Mouse (Mus musculus) retina, postnatal 1 day (tissue): ENCODE data around the gene C1qb.

Source experiments
- DNase-seq: peaks from one replicate; pipeline ENCODE4 v3.0.0-alpha.2; 2012

The C1qb gene

DNA sequence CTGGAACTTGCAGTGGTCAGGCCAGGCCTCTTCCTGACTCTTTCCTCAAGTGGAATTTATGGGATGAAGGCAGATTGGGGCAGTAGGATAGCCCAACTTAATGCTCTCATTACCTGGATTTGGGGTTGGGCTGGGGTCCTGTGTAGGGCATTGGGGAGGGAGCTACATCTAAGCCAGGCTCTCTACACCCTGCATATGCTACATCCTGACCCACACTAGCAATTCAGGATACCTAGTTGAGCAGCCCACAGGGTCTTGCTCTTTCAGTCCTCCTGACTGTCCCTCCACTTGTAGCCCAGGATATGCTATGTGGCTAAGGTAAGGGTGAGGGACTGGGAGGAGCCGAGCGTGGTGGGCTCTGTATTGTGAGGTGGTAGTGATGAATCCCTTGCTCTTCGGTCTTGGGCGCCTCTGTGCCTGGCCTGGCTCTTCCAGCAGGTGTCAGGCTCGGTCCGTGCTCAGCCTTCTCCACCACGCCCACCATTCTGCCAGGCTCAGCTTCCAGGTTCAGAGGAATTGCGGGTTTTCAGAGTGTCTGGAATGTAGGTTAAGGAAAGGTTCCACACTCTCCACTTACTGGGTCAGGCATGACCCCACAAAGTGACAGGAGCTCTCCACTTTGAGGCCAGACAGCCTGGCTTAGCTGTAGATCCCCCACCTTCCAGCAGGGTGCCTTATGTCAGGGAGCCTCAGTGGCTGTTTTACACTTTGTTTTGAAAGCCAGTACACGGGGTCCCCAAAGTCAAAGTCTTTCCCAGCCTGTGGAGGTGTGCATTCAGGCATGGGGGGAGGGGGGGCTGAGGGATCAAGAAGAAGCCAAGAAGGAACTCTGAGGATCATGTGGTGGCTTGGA lies 7.9 kb upstream of the C1qb start:
- DNase-seq: peak; percentile 70

DNA sequence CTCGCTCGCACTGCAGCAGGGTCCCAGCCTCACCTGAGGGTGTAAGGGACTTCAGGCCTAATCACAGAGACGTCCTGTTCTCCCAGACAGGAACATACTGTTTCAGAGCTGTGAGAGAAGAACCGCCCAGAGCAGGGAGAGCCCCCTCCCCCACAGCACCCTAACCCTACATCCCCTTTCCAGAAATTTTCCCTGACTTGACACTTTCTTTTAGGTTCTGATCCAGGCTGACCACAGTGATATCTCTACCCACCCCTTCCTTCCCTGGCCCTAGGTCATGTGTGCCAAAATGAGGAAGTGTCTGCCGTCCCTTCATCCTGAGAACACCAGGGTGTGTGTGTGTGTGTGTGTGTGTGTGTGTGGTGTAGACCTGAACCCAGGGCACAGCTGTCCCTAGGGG lies 6.8 kb upstream of the C1qb start, which contains the start of gene C1qc:
Gene C1qc (minus strand): TSS at position 255 of the 400 bp plus-strand sequence.
- DNase-seq: no peak

DNA sequence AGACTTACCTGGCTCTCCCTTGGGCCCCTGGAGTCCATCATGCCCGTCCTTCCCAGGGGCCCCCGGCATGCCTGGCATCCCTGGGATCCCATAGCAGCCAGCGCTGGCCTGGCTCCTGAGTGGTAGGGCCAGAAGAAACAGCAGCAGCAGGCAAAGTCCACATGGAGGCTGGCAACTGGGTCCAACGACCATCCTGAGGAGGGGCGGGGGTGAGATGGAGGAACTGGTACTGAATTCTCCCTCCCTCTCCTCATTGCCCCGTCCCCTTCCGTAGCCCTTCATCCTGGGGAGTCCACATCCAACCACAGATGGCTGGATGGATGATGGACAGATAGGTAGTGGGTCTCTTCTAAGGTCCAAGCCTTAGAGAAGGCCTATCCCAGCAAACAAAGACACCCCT lies 6.4 kb upstream of the C1qb start:
- DNase-seq: no peak

DNA sequence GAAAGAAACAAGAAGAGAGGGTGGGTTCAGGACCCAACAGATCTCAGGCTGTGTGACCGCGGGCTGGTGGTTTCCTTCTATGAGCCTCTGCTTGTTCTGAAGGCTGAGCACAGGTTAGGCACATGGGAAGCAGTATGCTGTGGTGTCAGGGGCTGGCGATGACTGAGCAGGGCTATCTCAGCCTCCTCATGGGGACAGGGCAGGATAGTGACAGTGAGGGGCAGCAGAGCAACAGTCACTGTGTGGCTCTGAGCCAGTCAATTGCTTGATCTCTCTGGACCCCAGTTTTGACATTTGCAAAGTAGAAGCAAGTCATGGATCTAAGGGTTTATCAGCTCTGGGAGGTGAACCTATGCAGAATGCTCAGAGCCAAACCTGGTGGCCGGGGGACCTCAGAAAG lies 5.1 kb upstream of the C1qb start:
- no peak for DNase-seq

DNA sequence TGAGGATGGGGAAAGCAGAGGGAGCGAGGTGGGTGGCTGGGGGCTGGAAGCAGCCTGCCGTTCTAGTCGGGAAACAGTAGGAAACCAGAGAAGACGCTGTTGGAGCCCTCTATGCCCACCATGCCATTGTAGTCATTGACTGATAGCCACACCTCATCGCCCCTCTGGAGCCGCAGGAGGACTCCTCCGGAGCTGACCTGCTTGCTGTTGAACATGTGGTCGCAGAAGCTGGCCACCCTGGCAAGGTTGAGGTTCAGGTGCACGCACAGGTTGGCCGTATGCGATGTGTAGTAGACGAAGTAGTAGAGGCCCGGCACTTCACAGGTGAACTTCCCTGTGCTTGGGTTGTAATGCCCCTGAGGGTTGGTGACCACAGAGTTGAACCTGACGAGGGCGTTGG lies 4.0 kb upstream of the C1qb start:
- no peak for DNase-seq

DNA sequence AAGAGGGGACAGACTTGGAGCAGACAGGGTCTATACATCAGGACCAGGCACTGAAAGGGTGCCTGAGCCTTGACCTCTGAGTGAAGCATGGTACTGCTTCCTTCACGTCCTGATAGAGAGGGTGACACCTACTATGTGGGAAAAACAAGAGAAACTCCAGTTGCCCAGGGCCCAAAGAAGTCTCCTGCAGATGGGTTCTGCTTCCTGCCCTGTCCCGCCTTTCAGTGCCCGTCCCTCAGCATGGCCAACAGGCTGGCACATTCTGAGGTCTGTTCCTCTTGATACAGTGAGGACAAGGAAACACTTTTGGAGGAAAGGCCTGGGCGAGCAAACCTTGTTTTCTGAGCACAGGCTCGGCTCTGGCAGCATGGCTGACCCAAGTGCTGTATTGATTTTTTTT lies 1.7 kb upstream of the C1qb start:
- DNase-seq: no peak

DNA sequence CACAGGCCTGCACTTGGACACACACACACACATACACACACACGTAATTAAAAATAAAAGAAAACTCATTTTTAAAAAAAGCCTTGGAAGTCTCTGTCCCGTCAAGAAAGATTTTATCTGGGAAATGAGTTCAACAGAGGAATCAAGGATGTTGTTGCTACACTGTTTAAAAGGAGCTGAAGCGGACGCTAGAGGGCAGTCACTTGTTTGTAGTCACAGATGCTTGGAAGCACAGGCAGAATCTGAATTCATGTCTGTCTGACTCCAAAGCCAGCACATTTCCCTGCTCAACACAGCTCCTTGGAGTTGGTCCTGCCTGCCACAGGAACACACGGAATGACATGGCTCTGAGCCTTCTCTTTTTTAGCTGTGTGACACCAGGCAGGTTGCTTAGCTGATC lies 7.4 kb downstream of the C1qb start:
- peak; percentile 38 for DNase-seq

DNA sequence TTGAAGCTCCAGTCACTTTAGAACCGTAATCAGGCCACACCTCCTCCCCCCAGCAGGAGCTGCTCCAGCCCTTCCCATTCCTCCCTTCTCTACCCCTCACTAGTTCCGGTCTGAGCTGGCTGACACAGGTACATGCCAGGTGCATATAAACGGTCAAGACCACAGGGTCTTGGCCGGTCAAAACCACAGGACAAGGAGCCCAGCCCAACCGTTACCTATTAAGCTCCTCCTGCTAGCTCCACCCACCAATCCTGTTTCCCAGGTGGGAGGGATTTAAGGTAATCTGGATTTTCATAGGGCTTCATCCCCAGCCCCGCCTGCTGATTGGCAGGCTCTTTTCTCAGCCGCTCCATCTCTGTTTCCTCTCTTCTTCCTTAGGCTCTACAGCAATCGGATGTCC lies 7.8 kb downstream of the C1qb start:
- peak; percentile 54 for DNase-seq

DNA sequence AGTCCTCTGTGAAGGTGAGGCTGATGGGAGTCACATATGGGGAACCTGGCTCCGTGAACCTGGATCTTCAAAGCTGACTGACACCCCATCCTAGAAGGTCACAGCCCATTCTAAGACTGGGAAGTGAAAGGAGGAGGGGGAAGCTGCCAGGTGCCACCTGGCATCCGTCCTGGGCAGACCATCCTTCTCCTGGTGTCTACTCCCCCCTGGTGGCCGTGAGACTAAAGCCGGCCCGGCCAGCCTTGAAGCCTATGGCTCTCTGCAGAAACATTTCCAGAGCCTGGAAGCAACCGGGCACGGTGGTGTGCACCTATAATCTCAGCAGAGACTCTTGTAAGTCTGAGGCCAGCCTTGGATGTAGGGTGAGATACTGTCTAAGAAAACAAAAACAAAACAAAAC lies 9.0 kb downstream of the C1qb start:
- DNase-seq: peak; percentile 79

DNA sequence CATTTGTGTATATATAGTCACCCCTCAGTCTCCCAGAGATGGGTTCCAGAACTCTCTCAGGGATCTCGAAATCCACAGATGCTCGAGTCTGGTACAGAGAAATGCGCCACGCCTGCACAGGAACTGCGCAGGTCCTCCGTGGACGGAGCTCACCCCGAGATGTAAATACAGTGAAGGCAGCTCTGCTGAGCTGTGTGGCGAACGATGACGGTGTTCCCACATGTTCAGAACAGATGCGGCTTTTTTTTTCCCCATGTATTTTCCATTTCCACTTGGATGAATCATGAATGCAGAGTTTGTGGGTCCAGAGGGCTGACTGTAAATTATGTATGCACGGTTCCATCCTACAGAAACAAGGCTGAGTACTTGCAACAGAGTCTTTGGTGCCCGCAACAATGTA lies 11.0 kb downstream of the C1qb start:
- DNase-seq: no peak

DNA sequence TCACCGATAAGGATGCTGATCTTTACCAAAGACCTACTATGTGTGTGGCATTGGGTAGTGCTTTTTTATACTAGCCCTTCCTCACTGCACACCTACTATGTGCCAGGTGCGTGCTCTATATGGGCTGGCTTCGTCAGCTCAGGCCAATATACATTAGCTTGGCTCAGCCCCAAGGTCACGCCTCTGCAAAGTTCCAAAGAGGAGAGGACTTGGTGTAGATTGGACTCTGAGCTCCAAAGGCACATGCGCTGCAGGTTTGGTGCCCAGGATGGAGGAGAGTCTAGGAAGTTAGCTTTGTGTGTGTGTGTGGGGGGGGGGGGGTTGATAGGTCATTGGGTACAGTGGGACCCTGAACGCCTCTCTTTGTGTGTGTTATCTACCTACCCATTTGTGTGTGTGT lies 17.6 kb downstream of the C1qb start:
- no peak for DNase-seq

DNA sequence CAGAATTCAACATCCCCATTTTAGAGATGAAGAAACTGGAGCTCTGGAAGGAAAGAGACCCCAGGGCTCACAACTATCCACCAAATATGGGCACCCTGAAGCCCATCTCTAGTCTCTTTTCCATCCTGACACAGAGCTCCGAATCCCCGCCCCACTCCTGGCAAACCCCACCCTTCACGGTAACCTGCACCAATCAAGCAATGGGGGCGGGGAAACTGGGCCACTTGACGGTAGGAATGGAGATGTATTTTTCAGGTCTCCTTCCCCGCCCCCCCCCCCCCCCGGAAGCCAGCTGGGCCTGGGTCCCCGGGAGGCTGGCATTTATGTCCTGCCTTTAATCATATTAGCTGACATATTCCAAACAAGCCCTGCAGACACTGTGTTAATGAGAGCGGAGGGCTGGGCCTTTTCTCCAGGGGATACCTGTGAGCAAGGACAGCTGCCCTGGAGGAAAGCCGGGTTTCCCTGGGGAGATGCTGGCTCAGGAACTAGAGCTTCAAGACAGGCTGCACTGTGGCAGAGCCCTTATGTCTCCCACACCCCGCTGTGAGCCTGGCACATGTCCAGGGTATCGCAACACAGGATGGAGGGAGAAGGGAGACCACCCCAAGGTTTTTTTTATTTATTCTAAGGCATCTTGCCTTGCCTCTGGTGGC lies 18.2 kb downstream of the C1qb start:
- DNase-seq: peak; percentile 82

DNA sequence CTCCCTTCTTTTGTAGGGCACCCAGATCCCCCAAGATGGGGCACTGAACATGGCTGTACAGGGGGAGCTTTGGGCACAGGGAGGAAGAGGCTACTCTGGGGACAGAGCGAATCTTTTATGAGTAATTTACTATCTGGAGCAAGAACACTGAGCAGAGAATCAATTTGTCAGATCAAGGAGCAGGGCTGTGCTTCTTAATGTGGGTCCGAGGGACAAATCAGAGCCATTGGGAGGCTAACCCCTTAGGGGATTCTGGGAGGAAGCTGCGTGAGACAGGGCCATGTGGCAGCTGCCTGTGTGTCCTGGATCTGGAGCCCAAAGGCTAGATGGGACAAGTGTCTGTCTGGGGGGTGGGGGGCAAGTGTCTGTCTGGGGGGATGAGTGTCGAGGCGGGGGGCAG lies 20.5 kb downstream of the C1qb start:
- DNase-seq: peak; percentile 78

DNA sequence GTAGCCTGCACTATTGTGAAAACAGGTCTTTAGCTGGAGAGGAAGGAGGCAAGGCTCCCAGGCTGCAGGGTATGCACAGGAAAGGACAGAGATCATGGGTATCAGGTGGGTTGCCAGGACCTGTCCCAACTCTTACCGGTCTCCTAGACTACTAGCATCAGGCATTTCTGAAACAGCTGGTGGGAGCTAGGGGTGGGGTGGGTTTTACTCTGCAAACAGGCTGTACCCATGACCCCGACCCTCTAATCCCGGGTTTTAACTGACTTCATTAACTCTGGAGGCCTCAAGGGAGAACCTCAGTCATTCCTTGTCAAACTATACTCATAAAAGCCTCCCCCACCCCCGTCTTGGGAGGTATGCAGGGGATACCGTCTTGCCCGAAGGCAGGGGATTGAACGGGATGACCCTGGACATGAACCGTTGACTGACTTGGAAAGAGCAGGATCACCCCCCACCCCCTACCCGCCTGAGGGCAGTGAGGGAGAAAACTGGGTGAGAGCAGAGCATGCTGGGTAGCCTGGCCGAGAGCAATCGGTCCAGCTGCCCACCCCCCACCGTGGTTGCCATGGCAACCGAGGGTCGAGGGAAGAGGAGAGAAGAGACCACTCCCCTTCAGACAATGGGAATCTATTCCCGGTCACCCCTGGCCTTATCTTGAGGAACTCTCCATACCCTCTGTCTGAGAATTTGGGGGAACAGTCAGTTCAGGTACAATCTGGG lies 21.1 kb downstream of the C1qb start:
- peak; percentile 93 for DNase-seq

DNA sequence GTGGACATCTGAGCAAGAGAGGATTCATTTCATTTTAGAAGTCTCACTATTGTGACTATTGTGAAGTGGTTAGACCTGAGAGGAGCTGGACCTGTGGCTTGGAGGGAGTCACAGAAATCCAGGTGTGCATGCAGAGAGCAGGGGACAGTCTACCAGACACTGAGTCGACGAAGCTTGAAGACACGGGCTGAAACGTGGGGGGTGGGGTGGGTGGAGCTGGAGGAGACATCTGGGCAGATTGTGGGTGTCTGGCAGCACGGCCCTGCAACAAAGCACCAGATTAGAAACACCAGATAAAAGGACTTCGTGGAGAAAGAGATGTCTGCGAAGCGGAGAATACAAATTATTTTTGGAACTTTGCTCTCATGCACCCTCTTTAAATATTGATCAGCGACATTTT lies 22.5 kb downstream of the C1qb start:
- DNase-seq: no peak

DNA sequence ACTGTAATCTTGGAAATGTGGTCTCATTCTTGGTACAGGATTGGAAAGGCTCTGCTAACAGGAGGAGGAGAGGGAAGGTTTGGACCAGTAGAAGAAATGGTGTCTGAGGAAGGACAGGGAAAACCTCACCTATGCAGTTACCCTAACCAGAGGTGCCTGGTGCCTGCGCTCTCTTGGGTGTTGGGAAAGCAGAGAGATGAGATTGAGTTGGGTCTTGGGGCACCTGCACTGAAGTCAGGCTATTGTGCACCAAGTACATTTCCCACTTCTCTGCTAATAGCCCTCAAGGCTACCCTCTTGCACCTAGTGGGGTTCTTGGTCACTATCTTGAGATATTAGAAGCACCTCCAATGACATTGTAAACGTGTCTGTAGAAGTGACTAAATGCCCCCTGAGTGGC lies 23.6 kb downstream of the C1qb start:
- no peak for DNase-seq

DNA sequence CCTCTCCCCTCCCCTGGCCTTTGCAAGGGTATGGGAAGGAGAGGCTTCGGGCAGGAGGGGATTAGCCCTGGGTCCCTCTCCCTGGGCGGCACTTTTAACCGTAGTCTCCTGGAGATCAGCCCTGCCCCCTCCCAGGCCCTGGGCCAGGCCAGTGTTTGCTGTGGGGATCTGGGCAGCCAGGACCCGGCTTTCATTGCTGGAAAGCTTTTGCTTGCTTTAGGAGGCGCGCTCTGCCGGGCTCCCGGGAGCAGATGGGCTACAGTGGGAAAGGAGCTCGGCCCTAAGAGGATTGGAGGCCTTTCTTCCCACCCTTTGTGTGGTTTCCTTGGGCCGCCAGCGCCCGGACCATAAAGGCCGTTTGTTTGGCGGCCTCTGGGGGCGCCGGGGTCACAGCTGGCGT lies 24.2 kb downstream of the C1qb start:
- peak; percentile 84 for DNase-seq

DNA sequence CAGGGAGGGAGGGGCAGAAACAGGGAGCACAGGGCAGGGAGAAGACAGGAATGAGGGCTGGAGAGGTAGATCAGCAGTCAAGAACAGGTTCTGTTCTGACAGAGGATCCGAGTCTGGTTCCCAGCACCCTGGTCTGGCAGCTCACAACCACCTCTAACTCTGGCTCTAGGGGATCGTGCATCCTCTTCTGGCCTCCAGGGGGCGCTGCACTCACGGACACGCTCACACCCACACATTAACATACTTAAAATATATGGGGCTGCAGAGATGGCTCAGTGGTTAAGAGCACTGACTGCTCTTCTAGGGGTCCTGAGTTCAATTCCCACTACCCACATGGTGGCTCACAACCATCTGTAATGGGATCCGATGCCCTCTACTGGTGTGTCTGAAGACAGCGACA lies 26.0 kb downstream of the C1qb start:
- DNase-seq: no peak

DNA sequence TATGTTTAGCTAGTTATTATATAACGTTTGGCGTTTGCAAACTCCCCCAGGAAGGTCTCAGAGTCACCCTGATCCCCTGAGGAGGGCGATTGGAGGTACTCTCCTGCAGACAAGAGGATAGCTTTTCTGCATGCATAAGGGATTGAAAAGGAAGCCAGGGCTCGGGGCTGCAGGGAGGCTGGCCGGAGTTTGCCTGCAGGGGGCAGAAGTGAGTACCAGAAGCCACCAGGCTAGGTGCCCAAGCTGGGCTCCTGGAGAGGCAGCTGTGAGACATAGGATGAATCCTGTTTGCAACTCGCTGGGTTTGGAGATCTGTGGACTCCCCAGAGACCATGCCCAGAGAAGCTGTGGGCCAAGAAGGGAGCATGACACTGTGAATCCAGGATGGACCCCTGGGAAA lies 30.9 kb downstream of the C1qb start:
- DNase-seq: peak; percentile 52

DNA sequence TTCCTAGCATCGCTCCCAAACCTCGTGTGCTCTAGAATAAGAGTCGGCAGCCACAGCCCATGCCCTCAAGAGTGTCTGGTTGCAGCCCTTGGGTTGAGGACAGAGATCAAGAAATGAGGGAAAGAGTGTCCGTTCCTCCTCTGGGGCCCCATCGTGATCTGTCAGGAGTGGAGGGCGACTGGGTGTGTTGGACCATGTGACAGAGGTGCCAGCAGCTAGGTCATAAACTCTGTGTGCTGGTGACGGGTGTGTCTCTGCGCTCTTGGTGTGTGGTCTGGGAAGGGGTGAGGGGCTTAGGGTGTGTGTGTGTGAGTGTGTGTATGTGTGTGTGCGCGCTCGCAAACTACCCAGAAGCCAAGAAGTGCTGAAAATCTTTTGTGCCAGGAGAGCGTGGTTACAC lies 33.0 kb downstream of the C1qb start:
- no peak for DNase-seq

DNA sequence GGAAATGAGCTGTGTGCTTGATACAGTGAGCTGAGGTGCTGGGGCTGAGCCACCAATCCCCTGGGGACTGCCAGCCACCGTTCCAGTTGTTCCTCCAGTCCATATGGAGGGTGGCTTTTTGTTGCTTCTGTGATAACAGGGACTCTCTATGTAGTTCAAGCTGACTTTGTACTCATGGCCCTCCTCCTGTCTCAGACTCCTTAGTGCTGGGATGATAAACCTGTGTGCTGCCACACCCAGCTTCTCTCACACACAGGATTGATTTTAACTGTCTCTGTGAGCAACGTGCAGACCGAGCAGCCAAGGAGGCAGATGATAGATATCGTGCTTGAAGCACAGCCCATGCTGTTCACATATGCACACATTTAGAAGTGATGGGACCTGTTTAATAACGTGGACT lies 33.9 kb downstream of the C1qb start:
- no peak for DNase-seq

DNA sequence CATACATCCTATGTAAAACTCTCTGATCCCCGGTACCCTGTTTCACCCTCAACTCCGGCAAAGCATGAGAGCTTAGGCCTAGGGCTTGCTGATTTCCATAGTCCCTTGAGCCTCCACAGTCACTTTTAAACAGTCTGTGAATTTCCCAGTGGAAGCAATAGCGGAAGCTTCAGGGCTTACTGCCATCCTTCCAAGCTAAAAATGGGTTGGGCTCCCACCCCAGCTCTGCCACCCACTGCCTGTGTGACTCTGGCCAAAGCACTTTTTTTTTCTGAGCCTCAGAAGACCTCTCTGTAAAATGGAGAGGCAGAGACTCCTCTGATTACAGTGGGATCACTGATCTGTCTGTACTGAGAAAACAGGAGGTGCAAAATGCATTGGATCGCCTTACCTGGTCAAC lies 37.4 kb downstream of the C1qb start:
- no peak for DNase-seq

DNA sequence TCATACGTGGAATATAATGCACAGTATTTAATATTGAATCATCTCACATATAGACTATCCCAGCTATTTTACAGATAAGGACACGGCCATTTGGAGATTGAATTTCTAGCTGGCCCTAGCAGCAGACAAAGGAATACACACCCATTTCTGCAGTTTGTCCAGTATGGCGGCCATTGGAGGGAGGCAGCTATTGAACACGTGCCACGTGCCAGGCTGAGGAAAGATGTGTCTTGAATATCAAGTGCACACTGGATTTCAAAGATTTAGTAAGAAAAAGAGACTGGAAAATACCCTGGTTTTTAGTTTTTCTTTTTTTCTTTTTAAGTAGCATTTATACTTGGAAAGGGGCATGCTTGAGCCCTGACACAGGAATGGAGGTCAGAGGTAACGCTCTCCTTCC lies 38.8 kb downstream of the C1qb start:
- DNase-seq: no peak

DNA sequence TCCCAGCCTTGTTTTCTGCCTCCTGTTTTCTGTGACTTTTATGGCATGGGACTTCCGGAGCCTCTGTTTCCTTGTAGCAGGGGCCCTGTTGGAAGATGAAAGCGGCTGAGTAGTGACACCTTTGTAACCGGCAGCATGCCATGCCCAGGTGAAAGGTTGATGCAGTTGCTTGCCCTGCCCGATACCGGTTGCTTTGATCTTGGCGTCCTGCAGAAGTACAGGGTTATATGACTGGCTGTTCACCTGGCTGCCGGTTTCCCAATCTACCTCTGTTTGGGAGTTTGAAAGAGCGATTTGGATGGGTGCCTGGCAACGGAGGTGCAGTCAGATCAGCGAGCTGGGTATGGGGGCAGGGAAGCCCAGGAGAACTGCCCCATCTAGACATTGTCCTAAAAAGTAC lies 43.2 kb downstream of the C1qb start:
- no peak for DNase-seq
